Mouse (Mus musculus) hindbrain, embryonic 13.5 days (tissue): Measurements from ENCODE around the gene Impdh2. TPM values are rescaled to one million over a fixed set of nuclear protein-coding genes. Genes with fewer than 3 reads are reported as not detected.
A peak's percentile ranks its signal among the peaks of the same experiment; 100 is the strongest.

ENCODE experiments used
- ATAC-seq: fragments of 200-750 bp; cut with Nextera tagmentation; 2 replicates; pipeline ENCODE4 v1.8.0; 2017; ENCODE audit warnings: moderate TSS enrichment; ENCODE audit not compliant: low FRiP score
- H3K27ac ChIP-seq: fragments of 300-500 bp; sonication (generic); 2 replicates; pipeline ENCODE4 v1.5.1; 2015; ENCODE audit warnings: inconsistent platforms, mild to moderate bottlenecking, moderate library complexity
- H3K27me3 ChIP-seq: fragments of 300-500 bp; sonication (generic); 2 replicates; pipeline ENCODE4 v1.6.1; 2015; ENCODE audit warnings: mild to moderate bottlenecking, inconsistent platforms
- H3K36me3 ChIP-seq: fragments of 300-500 bp; sonication (generic); 2 replicates; pipeline ENCODE4 v1.6.1; 2015; ENCODE audit warnings: mild to moderate bottlenecking, inconsistent platforms
- H3K4me1 ChIP-seq: fragments of 300-500 bp; sonication (generic); replicated peaks from 2 replicates; pipeline ENCODE4 v1.6.1; 2015; ENCODE audit warnings: inconsistent platforms
- H3K4me2 ChIP-seq: fragments of 300-500 bp; sonication (generic); 2 replicates; pipeline ENCODE4 v1.6.1; 2015; ENCODE audit warnings: inconsistent platforms, mild to moderate bottlenecking, moderate library complexity
- H3K4me3 ChIP-seq: fragments of 300-500 bp; sonication (generic); 2 replicates; pipeline ENCODE4 v1.5.1; 2015; ENCODE audit warnings: mild to moderate bottlenecking, inconsistent platforms
- H3K9ac ChIP-seq: fragments of 300-500 bp; sonication (generic); 2 replicates; pipeline ENCODE4 v1.6.1; 2015; ENCODE audit warnings: mild to moderate bottlenecking, inconsistent platforms
- H3K9me3 ChIP-seq: fragments of 300-500 bp; sonication (generic); 2 replicates; pipeline ENCODE4 v1.6.1; 2016; ENCODE audit warnings: inconsistent platforms
- WGBS: fragments of 180-500 bp; shearing (Covaris S2); methylation state at CpG from one replicate; pipeline ENCODE4 v1.1.7; 2015; 5-methylcytosine and 5-hydroxymethylcytosine counted together
- polyA plus RNA-seq: library from polyadenylated mRNA; unstranded; fragments of >200 nt; fragmentation: Nextera tagmentation; extraction: Ambion mirVana; gene quantifications from 2 replicates; pipeline ENCODE4 v1.2.1, GENCODE M21; 2015

Impdh2 gene
- polyA plus RNA-seq, 1 experiment from 2014 or later, result 104 TPM

GRCm38 (mm10) chr9:108559169-108559568, 917 bp upstream of the Impdh2 start:
- no peak overlapping the region for H3K4me3 ChIP-seq
- no peak overlapping the region for H3K9ac ChIP-seq
- H3K9me3 ChIP-seq, result no peaks in the 10 kb centered on the region
- peaks cover 73% of the 10 kb centered on the region for H3K36me3 ChIP-seq
- no peak overlapping the region for H3K27ac ChIP-seq
- WGBS, result 94% methylated on average over 4 of the region's 4 CpGs
- ATAC-seq, result no peak
- peaks cover 18% of the 10 kb centered on the region for H3K4me1 ChIP-seq
- no peak overlapping the region for H3K4me2 ChIP-seq
- H3K27me3 ChIP-seq, result no peaks in the 10 kb centered on the region

- Histone ChIP-seq H3K9ac (no peak overlapping the region), H3K4me2 (no peak overlapping the region), H3K36me3 (peaks cover 52% of the 10 kb centered on the region), H3K27me3 (no peaks in the 10 kb centered on the region), H3K27ac (no peak overlapping the region), H3K4me3 (no peak overlapping the region), H3K4me1 (peaks cover 41% of the 10 kb centered on the region), H3K9me3 (no peaks in the 10 kb centered on the region)
- 97% methylated on average over 8 of the region's 8 CpGs for WGBS
- no peak for ATAC-seq
These were observed 3.6 kb downstream of the Impdh2 start for GRCm38 (mm10) chr9:108563671-108564070.

- H3K4me1 ChIP-seq, result peaks cover 45% of the 10 kb centered on the region
- ATAC-seq, result no peak
- no peaks in the 10 kb centered on the region for H3K27me3 ChIP-seq
- 91% methylated on average over 7 of the region's 7 CpGs for WGBS
- H3K9ac ChIP-seq, result no peak overlapping the region
- no peaks in the 10 kb centered on the region for H3K9me3 ChIP-seq
- H3K27ac ChIP-seq, result no peak overlapping the region
- no peak overlapping the region for H3K4me2 ChIP-seq
- no peak overlapping the region for H3K4me3 ChIP-seq
- H3K36me3 ChIP-seq, result peaks cover 48% of the 10 kb centered on the region
These were observed 4.0 kb downstream of the Impdh2 start for GRCm38 (mm10) chr9:108564131-108564530.

GRCm38 (mm10) chr9:108565881-108566814, 6.1 kb downstream of the Impdh2 start:
- Histone ChIP-seq H3K9me3 (no peaks in the 10 kb centered on the region), H3K9ac (peak overlapping the region; percentile 89), H3K4me3 (peak overlapping the region; percentile 78), H3K27me3 (no peaks in the 10 kb centered on the region), H3K4me2 (peak overlapping the region; percentile 96), H3K36me3 (peaks cover 48% of the 10 kb centered on the region), H3K4me1 (peaks cover 58% of the 10 kb centered on the region), H3K27ac (peak overlapping the region; percentile 99)
- 12% methylated on average over 35 of the region's 35 CpGs for WGBS
- no peak for ATAC-seq

GRCm38 (mm10) chr9:108566815-108567776, 7.0 kb downstream of the Impdh2 start, which contains the start of gene Ndufaf3:
TSS of gene Ndufaf3 (minus strand) at chr9:108567434.
- Histone ChIP-seq H3K36me3 (peaks cover 52% of the 10 kb centered on the region), H3K9me3 (no peaks in the 10 kb centered on the region), H3K4me3 (peak within 1 kb of the TSS; percentile 78), H3K9ac (peak within 1 kb of the TSS; percentile 89), H3K4me2 (peak within 1 kb of the TSS; percentile 96), H3K27ac (peak within 1 kb of the TSS; percentile 99), H3K27me3 (no peaks in the 10 kb centered on the region), H3K4me1 (peaks cover 49% of the 10 kb centered on the region)
- peak; percentile 85 for ATAC-seq
- under 1% methylated on average over 73 of the region's 73 CpGs for WGBS

- Histone ChIP-seq H3K27me3 (no peaks in the 10 kb centered on the region), H3K9ac (peak overlapping the region; percentile 89), H3K4me3 (peak overlapping the region; percentile 78), H3K4me2 (peak overlapping the region; percentile 96), H3K9me3 (no peaks in the 10 kb centered on the region), H3K36me3 (peaks cover 53% of the 10 kb centered on the region), H3K27ac (peak overlapping the region; percentile 99), H3K4me1 (peaks cover 49% of the 10 kb centered on the region)
- 13% methylated on average over 18 of the region's 18 CpGs for WGBS
- no peak for ATAC-seq
These were observed 7.9 kb downstream of the Impdh2 start for GRCm38 (mm10) chr9:108567931-108568419.

GRCm38 (mm10) chr9:108568511-108568921, 8.4 kb downstream of the Impdh2 start:
- peak overlapping the region; percentile 78; the same call in 1 of the 2 replicates for H3K4me3 ChIP-seq
- peaks cover 53% of the 10 kb centered on the region for H3K4me1 ChIP-seq
- WGBS, result 80% methylated on average over 17 of the region's 17 CpGs
- no peak overlapping the region for H3K27ac ChIP-seq
- H3K9me3 ChIP-seq, result no peaks in the 10 kb centered on the region
- H3K9ac ChIP-seq, result peak overlapping the region; percentile 89
- H3K27me3 ChIP-seq, result no peaks in the 10 kb centered on the region
- H3K36me3 ChIP-seq, result peaks cover 54% of the 10 kb centered on the region
- peak overlapping the region; percentile 96 for H3K4me2 ChIP-seq
- no peak for ATAC-seq

GRCm38 (mm10) chr9:108569381-108570206, 9.5 kb downstream of the Impdh2 start, which contains the start of gene Dalrd3:
TSS of gene Dalrd3 (plus strand) at chr9:108569886.
- peak within 1 kb of the TSS; percentile 83 for H3K27ac ChIP-seq
- no peaks in the 10 kb centered on the region for H3K27me3 ChIP-seq
- H3K4me1 ChIP-seq, result peaks cover 64% of the 10 kb centered on the region
- peaks cover 54% of the 10 kb centered on the region for H3K36me3 ChIP-seq
- WGBS, result 6% methylated on average over 42 of the region's 42 CpGs
- no peaks in the 10 kb centered on the region for H3K9me3 ChIP-seq
- peak; percentile 67 for ATAC-seq
- peak within 1 kb of the TSS; percentile 77 for H3K9ac ChIP-seq
- H3K4me3 ChIP-seq, result peak within 1 kb of the TSS; percentile 63
- H3K4me2 ChIP-seq, result peak within 1 kb of the TSS; percentile 98

GRCm38 (mm10) chr9:108570207-108570896, 10.3 kb downstream of the Impdh2 start:
- Histone ChIP-seq H3K4me3 (peak overlapping the region; percentile 63), H3K27me3 (no peaks in the 10 kb centered on the region), H3K36me3 (peaks cover 54% of the 10 kb centered on the region), H3K27ac (peak overlapping the region; percentile 83), H3K9me3 (no peaks in the 10 kb centered on the region), H3K4me2 (peak overlapping the region; percentile 98), H3K9ac (peak overlapping the region; percentile 77), H3K4me1 (peaks cover 72% of the 10 kb centered on the region)
- no peak for ATAC-seq
- under 1% methylated on average over 40 of the region's 40 CpGs for WGBS

GRCm38 (mm10) chr9:108571401-108571973, 11.4 kb downstream of the Impdh2 start:
- WGBS, result 96% methylated on average over 16 of the region's 16 CpGs

More at GRCm38 (mm10) chr9:108571401-108571973, 11.4 kb downstream of the Impdh2 start:
- Histone ChIP-seq H3K4me2 (no peak overlapping the region), H3K27me3 (no peaks in the 10 kb centered on the region), H3K4me3 (no peak overlapping the region), H3K9me3 (no peaks in the 10 kb centered on the region), H3K36me3 (peaks cover 59% of the 10 kb centered on the region), H3K9ac (no peak overlapping the region), H3K27ac (no peak overlapping the region), H3K4me1 (peaks cover 72% of the 10 kb centered on the region)
- no peak for ATAC-seq
